Mouse (Mus musculus): ENCODE measurements around the gene Dlgap3. TPM values are rescaled to one million over a fixed set of nuclear protein-coding genes. Genes with fewer than 3 reads are reported as not detected.

Gene Dlgap3
- polyA plus RNA-seq, 1 experiment from 2014 or later: 5.7 TPM

DNA sequence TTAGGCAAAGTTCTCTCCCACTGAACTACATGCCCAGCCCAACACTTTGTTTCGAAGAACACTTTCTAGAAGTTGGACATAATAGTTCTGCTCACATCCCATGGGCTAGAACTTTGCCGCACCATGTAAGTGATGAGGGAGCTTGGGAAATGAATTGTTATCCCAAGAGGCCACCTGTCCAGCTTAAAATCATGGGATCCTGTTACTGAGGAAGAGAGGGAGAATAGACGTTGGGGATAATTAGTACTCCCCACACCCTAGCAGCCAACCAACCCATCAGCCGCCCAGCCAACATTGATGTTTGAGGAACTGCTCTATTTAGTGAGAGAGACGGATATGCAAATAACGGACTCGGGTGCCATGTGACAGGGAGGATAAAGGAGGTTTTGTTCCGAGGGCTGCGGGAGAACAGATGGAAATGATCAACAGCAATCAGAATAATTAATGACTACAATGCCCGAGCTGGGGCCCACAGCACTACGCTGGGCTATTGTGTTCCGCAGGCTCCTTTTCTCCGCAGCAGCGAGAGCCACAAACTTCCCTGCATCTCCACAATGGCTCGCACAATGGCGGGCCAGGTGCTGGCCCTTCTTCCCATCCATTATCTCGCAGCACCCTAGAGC is 58.2 kb downstream of the Dlgap3 start:
- no peaks in the 10 kb centered on the region for H3K9me3 ChIP-seq
- H3K27ac ChIP-seq: peak overlapping the region; percentile 78
- H3K4me3 ChIP-seq (replicated peaks): no peak overlapping the region
- no peaks in the 10 kb centered on the region for H3K36me3 ChIP-seq (replicated peaks)
- peaks cover 54% of the 10 kb centered on the region for H3K27me3 ChIP-seq
- H3K4me1 ChIP-seq: peaks cover 53% of the 10 kb centered on the region
- peak; percentile 78 for ATAC-seq (ENCODE audit: low FRiP score)
- H3K9ac ChIP-seq: peak overlapping the region; percentile 7; the same call in 1 of the 2 replicates
- WGBS: 9% methylated on average over 17 of the region's 17 CpGs
- H3K4me2 ChIP-seq: peak overlapping the region; percentile 31

- Histone ChIP-seq H3K9me3 (no peaks in the 10 kb centered on the region), H3K27ac (peak overlapping the region; percentile 80), H3K4me2 (peak overlapping the region; percentile 15), H3K4me1 (peaks cover 43% of the 10 kb centered on the region), H3K9ac (no peak overlapping the region), H3K27me3 (peaks cover 32% of the 10 kb centered on the region), H3K36me3 (replicated peaks) (no peaks in the 10 kb centered on the region), H3K4me3 (replicated peaks) (no peak overlapping the region)
- ATAC-seq (ENCODE audit: low FRiP score): peak; percentile 73
- 16% methylated on average over 6 of the region's 6 CpGs for WGBS
Measured at GRCm38 (mm10) chr4:127232028-127232427, 63.0 kb downstream of the Dlgap3 start.

DNA sequence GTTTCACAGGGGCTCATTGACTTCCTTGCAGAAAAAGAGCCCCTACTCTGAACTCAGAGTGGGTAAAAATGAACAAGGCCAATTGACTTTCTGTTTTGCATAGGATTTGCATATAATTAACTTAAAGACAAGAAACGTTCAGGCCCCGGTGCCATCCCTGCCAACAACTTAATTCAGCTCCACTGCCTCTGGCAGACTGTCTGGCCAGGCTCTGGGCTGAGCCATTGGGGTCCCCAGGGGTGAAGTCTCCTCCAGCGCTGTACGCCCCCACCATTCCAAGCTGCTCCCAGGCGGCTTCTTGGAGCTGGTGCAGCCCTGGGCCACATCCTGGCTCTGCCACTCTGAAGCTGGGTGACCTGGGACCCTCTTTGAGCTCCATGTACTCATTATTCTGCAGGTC is 63.5 kb downstream of the Dlgap3 start:
- WGBS: 43% methylated on average over 5 of the region's 5 CpGs
- Histone ChIP-seq H3K4me3 (replicated peaks) (no peak overlapping the region), H3K36me3 (replicated peaks) (no peaks in the 10 kb centered on the region), H3K9me3 (no peaks in the 10 kb centered on the region), H3K27me3 (peaks cover 36% of the 10 kb centered on the region), H3K27ac (peak overlapping the region; percentile 80), H3K9ac (no peak overlapping the region), H3K4me1 (peaks cover 40% of the 10 kb centered on the region), H3K4me2 (peak overlapping the region; percentile 15)
- peak; percentile 17; the same call in 1 of the 2 replicates for ATAC-seq (ENCODE audit: low FRiP score)

- H3K9me3 ChIP-seq: no peaks in the 10 kb centered on the region
- no peak overlapping the region for H3K9ac ChIP-seq
- H3K36me3 ChIP-seq (replicated peaks): no peaks in the 10 kb centered on the region
- WGBS: 89% methylated on average over 36 of the region's 40 CpGs
- H3K4me3 ChIP-seq (replicated peaks): no peak overlapping the region
- H3K27me3 ChIP-seq: peaks cover 41% of the 10 kb centered on the region
- peaks cover 35% of the 10 kb centered on the region for H3K4me1 ChIP-seq
- H3K27ac ChIP-seq: no peak overlapping the region
- H3K4me2 ChIP-seq: no peak overlapping the region
- no peak for ATAC-seq (ENCODE audit: low FRiP score)
Measured at GRCm38 (mm10) chr4:127233416-127234125, 64.6 kb downstream of the Dlgap3 start.

- Histone ChIP-seq H3K9ac (peak overlapping the region; percentile 70), H3K4me3 (replicated peaks) (peak overlapping the region; percentile 55), H3K9me3 (no peaks in the 10 kb centered on the region), H3K27ac (peak overlapping the region; percentile 73), H3K4me2 (peak overlapping the region; percentile 99), H3K27me3 (peaks cover 44% of the 10 kb centered on the region), H3K36me3 (replicated peaks) (no peaks in the 10 kb centered on the region), H3K4me1 (peaks cover 35% of the 10 kb centered on the region)
- under 1% methylated on average over 61 of the region's 67 CpGs for WGBS
- peak; percentile 73 for ATAC-seq (ENCODE audit: low FRiP score)
Measured at GRCm38 (mm10) chr4:127235742-127236487, 66.9 kb downstream of the Dlgap3 start.

DNA sequence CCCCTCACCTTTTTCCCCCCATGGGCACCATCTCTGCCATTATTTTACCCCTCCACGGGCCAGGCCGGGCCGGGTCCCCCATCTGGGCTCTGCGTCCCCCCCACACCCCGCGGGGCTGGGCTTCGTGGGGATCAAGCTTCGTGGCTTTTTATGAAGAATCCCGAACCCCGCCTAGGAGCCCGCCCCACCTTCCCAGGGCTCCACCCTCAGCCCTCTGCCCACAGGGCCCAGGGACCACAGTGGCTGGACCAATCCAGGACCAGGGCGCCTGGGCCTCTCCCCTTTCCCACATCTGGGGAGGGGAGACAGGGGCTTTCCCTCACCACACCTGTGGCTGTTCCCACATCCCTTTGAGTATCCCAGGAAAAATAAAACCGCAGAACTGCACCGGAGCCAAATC is 67.6 kb downstream of the Dlgap3 start:
- peak; percentile 43 for ATAC-seq (ENCODE audit: low FRiP score)
- peak overlapping the region; percentile 99 for H3K4me2 ChIP-seq
- H3K4me3 ChIP-seq (replicated peaks): peak overlapping the region; percentile 55
- no peak overlapping the region; the same call in 1 of the 2 replicates for H3K27ac ChIP-seq
- H3K9ac ChIP-seq: peak overlapping the region; percentile 70
- peaks cover 30% of the 10 kb centered on the region for H3K4me1 ChIP-seq
- WGBS: under 1% methylated on average over 14 of the region's 14 CpGs
- no peaks in the 10 kb centered on the region for H3K9me3 ChIP-seq
- H3K27me3 ChIP-seq: peaks cover 49% of the 10 kb centered on the region
- no peaks in the 10 kb centered on the region for H3K36me3 ChIP-seq (replicated peaks)

DNA sequence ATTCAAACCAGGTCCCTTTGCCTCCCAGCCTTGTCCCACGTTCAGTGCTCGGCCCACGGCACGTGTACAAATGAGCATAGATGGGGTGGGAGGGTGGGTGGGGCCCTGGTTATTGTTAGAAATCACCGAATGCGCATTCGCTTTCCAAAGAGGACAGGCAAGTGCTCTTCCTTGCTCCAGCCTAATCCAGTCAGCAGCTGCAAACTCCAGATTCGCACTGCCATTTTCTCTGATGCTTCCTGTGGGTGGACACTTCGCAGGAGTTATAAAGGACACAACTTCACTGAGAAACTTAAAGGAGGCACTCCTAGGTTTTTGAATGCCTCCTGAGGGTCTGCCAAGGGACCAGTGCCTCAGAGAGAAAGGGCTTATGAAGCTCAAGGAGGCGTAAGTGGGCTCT is 68.3 kb downstream of the Dlgap3 start:
- Histone ChIP-seq H3K9ac (no peak overlapping the region), H3K4me1 (peaks cover 24% of the 10 kb centered on the region), H3K4me3 (replicated peaks) (no peak overlapping the region), H3K27me3 (peaks cover 49% of the 10 kb centered on the region), H3K9me3 (no peaks in the 10 kb centered on the region), H3K36me3 (replicated peaks) (no peaks in the 10 kb centered on the region), H3K27ac (no peak overlapping the region), H3K4me2 (no peak overlapping the region)
- no peak for ATAC-seq (ENCODE audit: low FRiP score)
- WGBS: 50% methylated on average over 10 of the region's 10 CpGs

DNA sequence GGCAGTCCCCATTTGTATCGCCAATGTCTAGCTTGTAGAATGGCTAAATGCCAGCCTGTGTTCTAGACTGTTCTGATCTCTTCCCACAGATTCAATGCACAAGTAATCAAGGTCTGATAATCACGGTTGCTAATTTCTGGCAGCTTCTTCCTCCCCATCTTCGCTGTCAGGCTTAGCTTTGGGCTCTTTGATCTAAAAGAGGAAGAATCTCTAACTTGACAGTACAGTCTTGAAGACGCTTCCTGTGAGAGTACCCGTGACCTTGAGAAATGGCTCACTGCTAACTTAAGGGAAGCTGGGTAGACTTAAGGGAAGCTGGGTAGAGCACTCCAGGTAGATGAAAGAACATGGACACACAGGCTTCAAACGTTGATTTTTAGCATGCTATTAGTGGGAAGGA is 73.7 kb downstream of the Dlgap3 start:
- H3K4me3 ChIP-seq (replicated peaks): no peak overlapping the region
- H3K36me3 ChIP-seq (replicated peaks): peaks cover 12% of the 10 kb centered on the region
- peaks cover 16% of the 10 kb centered on the region for H3K4me1 ChIP-seq
- peaks cover 18% of the 10 kb centered on the region for H3K27me3 ChIP-seq
- WGBS: 65% methylated on average over 6 of the region's 6 CpGs
- H3K9me3 ChIP-seq: no peaks in the 10 kb centered on the region
- no peak overlapping the region for H3K4me2 ChIP-seq
- no peak overlapping the region for H3K9ac ChIP-seq
- ATAC-seq (ENCODE audit: low FRiP score): no peak
- H3K27ac ChIP-seq: no peak overlapping the region

GRCm38 (mm10) chr4:127243552-127243951 is 74.5 kb downstream of the Dlgap3 start, which contains the start of gene Smim12:
Smim12 (plus strand) TSS chr4:127243784.
- peaks cover 16% of the 10 kb centered on the region for H3K4me1 ChIP-seq
- no peak within 1 kb of the TSS for H3K27ac ChIP-seq
- peak within 1 kb of the TSS; percentile 93 for H3K9ac ChIP-seq
- H3K4me2 ChIP-seq: peak within 1 kb of the TSS; percentile 97
- H3K9me3 ChIP-seq: no peaks in the 10 kb centered on the region
- peaks cover 10% of the 10 kb centered on the region; the same call in 1 of the 2 replicates for H3K27me3 ChIP-seq
- ATAC-seq (ENCODE audit: low FRiP score): peak; percentile 95
- under 1% methylated on average over 29 of the region's 29 CpGs for WGBS
- peak within 1 kb of the TSS; percentile 96 for H3K4me3 ChIP-seq (replicated peaks)
- H3K36me3 ChIP-seq (replicated peaks): peaks cover 19% of the 10 kb centered on the region

DNA sequence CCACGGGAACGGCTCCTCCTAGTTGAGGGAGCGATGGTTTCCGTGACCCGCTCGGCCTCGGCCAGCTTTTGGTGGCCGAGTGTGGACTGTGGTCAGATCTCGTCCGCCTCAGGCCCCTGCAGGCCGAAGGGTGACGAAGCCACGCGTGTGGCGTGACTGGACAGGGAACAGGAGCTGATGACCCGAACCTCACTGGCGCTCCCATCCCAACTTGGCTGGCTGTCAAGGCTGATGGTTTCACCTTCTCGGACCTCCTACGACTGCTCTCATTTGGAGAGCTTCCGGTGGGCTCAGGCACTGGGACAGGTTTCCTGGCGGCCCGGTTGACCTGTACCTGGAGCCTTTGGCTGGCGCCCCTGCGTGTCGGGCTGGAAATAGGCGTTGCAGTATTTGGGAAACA is 74.9 kb downstream of the Dlgap3 start:
- WGBS: under 1% methylated on average over 26 of the region's 26 CpGs
- ATAC-seq (ENCODE audit: low FRiP score): no peak; the same call in none of the 2 replicates
- Histone ChIP-seq H3K4me3 (replicated peaks) (peak overlapping the region; percentile 96), H3K36me3 (replicated peaks) (peaks cover 22% of the 10 kb centered on the region), H3K27ac (no peak overlapping the region), H3K4me2 (peak overlapping the region; percentile 97), H3K9ac (peak overlapping the region; percentile 93), H3K4me1 (peaks cover 16% of the 10 kb centered on the region), H3K9me3 (no peaks in the 10 kb centered on the region), H3K27me3 (peaks cover 8% of the 10 kb centered on the region; the same call in 1 of the 2 replicates)

DNA sequence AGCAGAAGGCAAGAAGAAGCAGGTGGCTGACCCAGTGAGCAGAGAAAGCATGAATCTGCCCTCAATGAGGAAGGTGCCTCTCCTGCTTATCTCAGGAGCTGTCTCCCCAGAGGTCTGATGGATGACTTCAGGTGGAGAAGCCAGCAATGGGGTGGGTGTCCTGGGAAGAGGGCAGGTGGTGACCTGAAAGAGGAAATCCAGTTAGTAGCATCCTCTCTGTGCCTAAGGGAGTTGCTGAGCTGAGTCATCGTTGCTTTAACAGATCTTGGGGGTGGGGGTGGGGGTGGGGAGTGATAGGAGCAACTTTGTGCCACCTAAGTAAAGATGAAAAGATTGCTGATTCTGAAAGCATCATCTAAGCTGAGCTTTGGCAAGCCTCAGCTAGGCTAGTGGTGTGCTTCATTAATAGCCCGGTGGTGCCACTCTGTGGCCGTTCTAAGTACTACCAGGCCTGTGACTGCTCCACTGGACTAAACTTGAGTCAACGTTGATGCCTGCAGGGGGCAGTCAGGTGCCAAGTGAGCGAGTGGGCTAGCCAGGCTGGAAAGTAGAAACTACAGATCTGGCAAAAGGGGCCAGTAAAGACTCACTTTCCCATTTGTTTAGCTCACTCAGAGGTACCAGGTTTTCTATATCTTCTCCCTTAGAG is 80.8 kb downstream of the Dlgap3 start:
- 3% methylated on average over 5 of the region's 5 CpGs for WGBS
- Histone ChIP-seq H3K9ac (no peak overlapping the region), H3K27ac (no peak overlapping the region), H3K36me3 (replicated peaks) (peaks cover 26% of the 10 kb centered on the region), H3K27me3 (no peaks in the 10 kb centered on the region), H3K4me2 (no peak overlapping the region), H3K4me3 (replicated peaks) (no peak overlapping the region), H3K4me1 (peaks cover 7% of the 10 kb centered on the region), H3K9me3 (no peaks in the 10 kb centered on the region)
- peak; percentile 88 for ATAC-seq (ENCODE audit: low FRiP score)
